Mouse (Mus musculus): ENCODE measurements around the gene Ahnak2. TPM values are rescaled to one million over a fixed set of nuclear protein-coding genes. Genes with fewer than 3 reads are reported as not detected.
"Not testable (repeated sequence)": the region's sequence is repeated elsewhere in the genome, so short reads cannot be mapped to it uniquely, and the experiment has no call there.

Ahnak2 gene
- total RNA-seq, 2 experiments from 2014 or later: 8.1 to 8.2 TPM

DNA sequence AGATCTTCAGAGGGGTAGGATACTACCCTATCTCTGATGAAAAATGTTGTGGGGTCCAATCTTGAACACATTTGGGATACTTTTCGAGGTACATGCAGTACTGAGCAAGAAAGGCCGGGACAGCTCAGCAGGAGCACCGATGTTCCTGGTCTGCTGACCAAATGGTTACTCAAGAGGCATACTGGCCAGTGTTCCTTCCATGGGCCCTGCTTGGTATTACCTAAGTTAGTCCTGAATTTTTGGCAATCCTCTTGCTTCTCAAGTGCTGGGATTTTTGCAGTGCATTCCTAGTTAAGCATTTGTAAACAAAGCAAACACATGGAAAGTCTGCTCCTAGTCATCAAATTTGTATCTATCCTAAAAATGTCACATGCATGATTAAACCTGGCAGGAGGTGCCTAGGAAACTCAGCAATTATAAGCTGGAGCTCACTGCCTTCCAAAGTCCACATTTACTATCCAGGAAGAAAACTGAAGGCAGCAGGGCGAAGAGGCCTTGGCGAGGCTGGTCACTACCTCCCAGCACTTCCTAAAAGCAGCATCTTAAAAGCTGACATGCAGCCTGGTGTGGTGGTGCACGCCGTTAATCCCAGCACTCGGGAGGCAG lies 16.7 kb upstream of the Ahnak2 start:
- Histone ChIP-seq H3K4me3 (no peak overlapping the region), H3K27ac (no peak overlapping the region)
- no peak for TF ChIP-seq CTCF (IDR thresholded peaks at IDR 0.05)
- intact Hi-C loops (cut with DNase I): no loop called here
- no peak for DNase-seq (ENCODE audit: extremely low spot score in 1 of 2, low spot score in 2 of 2)

DNA sequence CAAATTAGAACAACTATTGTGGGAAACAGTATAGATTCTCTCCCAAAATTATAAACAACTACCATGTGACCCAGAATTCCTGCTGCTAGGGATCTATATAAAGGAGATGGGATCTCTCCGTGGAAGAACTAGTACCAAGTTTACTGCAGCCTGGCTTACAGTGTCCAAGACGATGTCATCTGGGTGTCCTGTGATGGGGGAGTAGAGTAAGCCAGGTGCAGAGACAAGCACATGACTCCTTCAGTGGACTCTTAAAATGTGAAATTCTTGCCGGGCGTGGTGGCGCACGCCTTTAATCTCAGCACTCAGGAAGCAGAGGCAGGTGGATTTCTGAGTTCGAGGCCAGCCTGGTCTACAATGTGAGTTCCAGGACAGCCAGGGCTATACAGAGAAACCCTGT lies 14.4 kb upstream of the Ahnak2 start:
- H3K27ac ChIP-seq; DNase-seq (ENCODE audit: extremely low spot score in 1 of 2, low spot score in 2 of 2); intact Hi-C loops (cut with DNase I); H3K4me3 ChIP-seq: not testable (repeated sequence)

DNA sequence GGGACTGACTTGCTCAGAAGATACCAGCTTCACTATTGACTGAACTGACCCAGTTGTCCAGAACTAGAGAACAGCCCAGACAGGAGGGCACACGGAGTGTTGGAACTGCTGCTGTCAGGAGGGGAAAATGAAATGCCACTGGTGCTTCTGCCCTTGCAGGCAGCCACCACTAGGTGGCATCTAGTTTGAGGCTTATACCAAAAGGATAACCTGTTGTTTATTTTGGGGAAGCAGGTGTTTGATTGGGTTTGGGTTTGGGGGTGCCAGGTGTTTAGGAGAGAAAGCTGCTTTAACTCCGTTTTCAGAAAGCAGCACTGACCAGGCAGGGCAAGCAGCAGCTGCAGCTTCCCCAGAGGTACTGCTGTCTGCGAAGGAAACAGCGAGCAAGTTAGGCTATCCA lies 13.8 kb upstream of the Ahnak2 start:
- peak in 1 of 2 experiments; percentile 58 for DNase-seq (ENCODE audit: extremely low spot score in 1 of 2, low spot score in 2 of 2)
- intact Hi-C loops (cut with DNase I): no loop called here
- peak; percentile 93 for TF ChIP-seq CTCF (IDR thresholded peaks at IDR 0.05)
- Histone ChIP-seq H3K27ac (no peak overlapping the region), H3K4me3 (no peak overlapping the region)

DNA sequence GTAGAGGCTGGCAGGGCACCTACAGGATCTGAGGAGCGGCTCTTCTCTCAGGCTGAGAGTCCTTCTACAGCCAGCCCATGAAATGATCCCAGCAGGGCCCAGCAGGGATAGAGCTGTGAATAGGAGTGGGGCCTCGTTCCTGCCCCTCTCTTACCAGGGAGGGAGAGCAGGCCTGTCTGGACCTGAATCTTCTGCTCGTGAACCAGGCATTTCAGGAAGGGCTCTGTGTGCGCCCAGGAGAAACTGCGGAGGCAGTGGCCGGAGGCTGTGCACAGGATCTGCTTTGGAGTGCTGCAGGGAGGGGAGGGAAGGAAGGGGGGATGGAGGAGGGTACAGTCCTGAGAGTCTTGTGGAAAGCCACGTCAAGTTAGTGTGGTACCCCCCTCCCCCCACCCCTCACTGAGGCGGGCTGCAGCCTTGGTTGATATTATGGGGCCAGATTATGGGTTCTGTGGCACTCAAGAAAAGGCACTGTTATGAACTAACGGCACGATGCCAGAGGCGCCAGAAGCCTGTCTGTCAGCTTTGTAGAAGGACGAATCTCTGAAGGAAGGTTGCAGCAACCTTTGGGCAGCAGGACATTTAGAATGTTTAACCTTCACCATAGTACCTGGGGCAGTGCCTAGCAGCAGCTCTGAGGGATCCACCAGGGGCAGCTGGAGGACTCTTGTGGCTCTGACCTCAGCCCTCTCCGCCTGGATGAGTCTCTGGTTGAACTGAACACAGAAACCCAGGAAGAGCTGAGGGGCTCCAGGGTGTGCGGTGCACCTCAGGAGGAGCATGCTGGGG lies 12.4 kb upstream of the Ahnak2 start:
- H3K27ac ChIP-seq: no peak overlapping the region
- intact Hi-C loops (cut with DNase I): no loop called here
- no peak overlapping the region for H3K4me3 ChIP-seq
- DNase-seq (ENCODE audit: extremely low spot score in 1 of 2, low spot score in 2 of 2): no peak
- TF ChIP-seq CTCF (IDR thresholded peaks at IDR 0.05): no peak

DNA sequence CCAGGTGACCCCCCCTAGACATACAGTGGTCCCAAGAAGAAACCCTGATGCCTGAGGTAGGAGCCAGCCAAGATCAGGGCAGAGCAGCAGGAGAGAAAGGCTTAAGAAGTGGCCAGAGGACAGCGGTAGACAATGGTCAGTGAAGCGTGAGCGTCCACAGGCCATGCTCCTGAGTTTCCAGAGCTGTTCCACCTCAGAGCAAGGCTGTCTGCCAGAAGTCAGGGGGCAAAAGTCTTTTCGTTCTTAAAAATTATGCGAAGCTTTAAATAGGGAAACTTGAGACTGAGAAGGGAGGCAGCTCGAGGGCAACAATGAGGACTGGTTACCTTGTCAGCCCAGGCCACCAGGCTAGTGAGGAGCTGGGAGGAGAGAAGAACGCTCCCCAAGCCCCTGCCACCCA lies 10.9 kb upstream of the Ahnak2 start:
- Histone ChIP-seq H3K4me3 (no peak overlapping the region), H3K27ac (no peak overlapping the region)
- no peak for DNase-seq (ENCODE audit: extremely low spot score in 1 of 2, low spot score in 2 of 2)
- intact Hi-C loops (cut with DNase I): no loop called here
- no peak for TF ChIP-seq CTCF (IDR thresholded peaks at IDR 0.05)

DNA sequence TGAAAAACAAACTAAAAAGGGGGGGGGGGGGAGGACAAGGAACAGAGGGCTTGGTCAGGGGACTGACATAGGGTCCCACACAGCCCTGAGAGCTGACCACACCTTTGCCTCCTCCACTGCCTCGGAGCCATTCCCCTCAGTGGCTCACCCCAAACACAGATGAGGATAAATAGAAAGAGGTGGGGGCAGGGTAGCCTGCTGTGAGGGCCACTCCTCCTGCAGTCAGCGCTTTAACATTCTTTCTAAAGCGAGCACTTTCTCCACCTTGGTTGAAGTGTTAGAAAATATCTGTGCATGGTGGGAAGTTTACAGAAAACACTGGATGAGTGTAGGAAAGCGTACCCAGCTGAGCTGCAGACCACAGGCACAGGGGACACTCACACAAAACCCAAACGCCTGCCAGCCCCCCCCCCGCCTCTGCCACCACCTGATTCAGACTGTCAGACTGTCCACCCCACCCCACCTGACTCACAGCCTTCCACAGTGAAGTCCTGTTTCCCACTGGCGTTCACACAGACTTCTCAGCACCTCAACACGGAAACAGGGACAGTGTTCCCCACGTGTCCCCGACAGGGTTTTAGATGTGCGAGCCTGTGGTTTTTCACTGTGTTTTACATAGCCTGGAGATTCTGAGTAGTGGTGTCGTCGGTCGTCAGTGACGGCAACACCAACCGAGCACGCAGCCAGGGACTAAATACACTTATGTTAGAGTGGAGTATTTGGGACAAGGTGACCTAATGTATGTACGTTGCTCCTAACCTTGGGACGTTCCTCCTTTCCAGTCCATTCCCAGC lies 7.8 kb upstream of the Ahnak2 start:
- no peak for TF ChIP-seq CTCF (IDR thresholded peaks at IDR 0.05)
- intact Hi-C loops (cut with DNase I): no loop called here
- H3K4me3 ChIP-seq: peak overlapping the region; percentile 86; the same call in 1 of the 2 replicates
- DNase-seq (ENCODE audit: extremely low spot score in 1 of 2, low spot score in 2 of 2): no peak
- no peak overlapping the region for H3K27ac ChIP-seq

DNA sequence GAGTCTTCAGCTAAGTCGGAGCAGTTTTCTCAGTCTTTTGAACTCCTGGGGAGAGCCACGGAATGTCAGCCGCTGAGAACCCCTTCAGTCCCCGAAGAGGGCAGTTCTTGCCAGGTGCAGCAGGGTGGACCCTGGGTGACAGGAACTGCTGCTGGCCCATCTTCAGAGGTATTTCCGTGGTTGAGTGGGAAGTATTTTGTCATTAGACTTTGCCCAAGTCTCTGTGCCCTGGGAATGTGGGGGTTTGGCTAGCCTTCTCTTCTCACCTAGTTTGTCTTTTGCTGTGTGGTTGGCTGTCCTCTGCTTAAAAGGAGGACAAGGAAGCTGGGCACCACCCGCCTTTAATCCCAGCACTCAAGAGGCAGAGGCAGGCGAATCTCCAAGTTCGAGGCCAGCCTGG lies 7.2 kb upstream of the Ahnak2 start:
- no peak for DNase-seq (ENCODE audit: extremely low spot score in 1 of 2, low spot score in 2 of 2)
- TF ChIP-seq CTCF (IDR thresholded peaks at IDR 0.05): no peak
- Histone ChIP-seq H3K27ac (no peak overlapping the region), H3K4me3 (peak overlapping the region; percentile 86)
- intact Hi-C loops (cut with DNase I): loop anchor here (2.0 to 5.0 kb wide), 2 partner anchors 19 to 62 kb away; partner anchors contain the start of gene Cdca4

DNA sequence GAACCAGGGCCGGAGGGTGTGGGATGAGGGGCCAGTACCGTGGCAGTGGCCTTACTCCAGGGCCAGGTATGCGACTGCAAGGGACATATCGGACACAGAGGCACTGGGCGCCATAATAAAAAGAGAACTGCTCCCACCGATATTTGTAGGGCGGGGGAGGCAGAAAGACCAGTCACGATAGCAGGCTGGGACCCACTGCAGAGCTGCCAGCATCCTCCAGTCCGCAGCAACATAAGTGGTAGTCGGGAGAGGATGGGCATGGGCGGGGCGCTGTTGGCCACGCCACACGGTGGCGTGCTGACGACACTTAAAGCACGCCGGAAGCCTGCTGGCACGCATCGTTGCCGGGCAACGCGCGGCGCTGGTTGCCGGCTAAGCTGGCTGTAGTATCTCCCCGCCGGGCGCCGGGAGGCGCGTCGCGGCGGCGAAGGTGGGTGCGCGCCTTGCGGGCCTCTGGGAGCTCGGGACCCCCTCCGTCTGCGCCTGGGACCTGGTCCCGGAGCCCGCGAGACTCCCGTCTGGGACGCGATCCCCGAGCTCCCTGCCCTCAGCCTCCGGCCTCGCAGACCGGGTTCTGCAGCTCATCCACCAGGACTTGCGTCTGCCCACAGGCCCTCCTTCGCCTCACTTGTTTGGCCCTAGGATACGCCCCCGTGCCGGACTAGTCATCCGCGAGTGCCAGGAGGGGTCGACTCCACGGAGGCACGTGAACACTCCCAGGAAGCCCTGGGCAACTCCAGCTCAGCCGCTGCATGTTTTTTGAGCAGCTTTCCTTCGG lies 6.3 kb upstream of the Ahnak2 start, which contains the start of gene Clba1:
Clba1 (plus strand) TSS at position 351 of the 778 bp plus-strand sequence.
- intact Hi-C loops (cut with DNase I): loop anchor here (2.0 to 5.0 kb wide), 2 partner anchors 20 to 61 kb away; partner anchors contain the start of gene Cdca4
- peak within 1 kb of the TSS; percentile 86 for H3K4me3 ChIP-seq
- TF ChIP-seq CTCF (IDR thresholded peaks at IDR 0.05): peak; percentile 47
- peak within 1 kb of the TSS; percentile 94 for H3K27ac ChIP-seq
- peak; percentile 94 for DNase-seq (ENCODE audit: extremely low spot score in 1 of 2, low spot score in 2 of 2)

DNA sequence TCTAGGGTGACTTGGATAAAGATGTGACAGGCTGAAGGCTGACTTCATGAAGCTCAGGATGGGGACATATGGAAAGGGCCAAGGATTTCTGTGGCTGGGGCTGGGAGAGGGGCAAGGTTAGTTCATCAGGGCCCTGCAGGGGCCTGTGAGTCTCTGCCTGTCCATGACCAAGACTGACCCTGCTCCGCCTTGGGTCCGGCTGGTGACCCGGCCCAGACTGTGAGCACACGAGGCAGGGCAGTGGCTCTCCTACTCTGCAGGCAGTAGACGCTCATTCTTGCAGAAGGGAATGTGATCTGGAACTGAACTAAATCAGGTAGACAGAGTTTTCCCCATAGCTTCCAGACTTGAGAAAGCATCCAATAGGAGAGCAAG lies 5.7 kb upstream of the Ahnak2 start:
- peak overlapping the region; percentile 86 for H3K4me3 ChIP-seq
- intact Hi-C loops (cut with DNase I): loop anchor here (2.0 to 5.0 kb wide), 2 partner anchors 21 to 61 kb away; partner anchors contain the start of gene Cdca4
- no peak for DNase-seq (ENCODE audit: extremely low spot score in 1 of 2, low spot score in 2 of 2)
- H3K27ac ChIP-seq: peak overlapping the region; percentile 94
- no peak for TF ChIP-seq CTCF (IDR thresholded peaks at IDR 0.05)

DNA sequence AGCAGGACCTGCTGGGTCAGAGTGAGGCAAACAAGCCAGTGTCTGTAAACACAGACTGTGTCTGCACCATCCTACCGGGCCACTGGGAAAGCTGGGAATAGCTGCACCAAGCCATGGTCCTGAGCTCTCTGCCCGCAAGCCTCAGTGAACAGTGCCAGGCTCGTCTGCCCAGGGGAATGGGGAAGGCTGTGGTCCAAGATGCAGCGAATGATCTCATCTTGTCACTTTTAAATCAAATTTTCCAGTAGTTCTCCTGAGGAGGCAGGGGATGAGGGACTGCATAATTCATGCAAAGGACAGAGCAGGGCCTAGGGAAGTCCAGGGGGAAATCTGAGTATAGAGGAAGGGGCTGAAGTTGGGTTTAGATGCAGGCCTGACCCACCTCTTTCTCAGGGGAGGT lies 5.3 kb upstream of the Ahnak2 start:
- intact Hi-C loops (cut with DNase I): loop anchor here (2.0 to 5.0 kb wide), 2 partner anchors 21 to 60 kb away; partner anchors contain the start of gene Cdca4
- peak overlapping the region; percentile 94 for H3K27ac ChIP-seq
- H3K4me3 ChIP-seq: no peak overlapping the region
- DNase-seq (ENCODE audit: extremely low spot score in 1 of 2, low spot score in 2 of 2): no peak
- no peak for TF ChIP-seq CTCF (IDR thresholded peaks at IDR 0.05)

DNA sequence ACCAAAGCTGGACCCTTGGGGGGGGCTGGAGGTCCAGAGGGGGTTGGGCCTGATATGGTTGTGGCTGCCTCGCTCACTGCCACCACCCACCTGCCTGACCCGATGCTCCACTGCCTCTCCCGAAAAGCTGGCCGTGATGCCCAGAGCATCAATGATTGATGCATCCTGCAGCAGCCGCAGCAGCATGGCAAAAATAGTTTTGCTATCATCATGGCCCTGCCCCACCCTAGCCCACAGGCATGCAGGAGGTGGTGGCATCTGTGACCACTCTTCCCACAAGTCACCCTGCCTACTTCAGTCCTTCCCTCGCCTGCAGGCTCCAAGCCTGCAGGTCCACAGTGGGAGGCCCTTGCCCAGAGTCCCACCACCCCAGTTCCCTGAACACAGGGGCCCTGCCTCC lies 3.6 kb upstream of the Ahnak2 start:
- TF ChIP-seq CTCF (IDR thresholded peaks at IDR 0.05): no peak
- intact Hi-C loops (cut with DNase I): loop anchor here (5.0 kb wide), 1 partner anchor 59 kb away; no protein-coding TSS in a partner anchor
- no peak for DNase-seq (ENCODE audit: extremely low spot score in 1 of 2, low spot score in 2 of 2)
- Histone ChIP-seq H3K4me3 (no peak overlapping the region), H3K27ac (no peak overlapping the region)

Data from left cerebral cortex, adult 2 months (tissue).